Mouse (Mus musculus): ENCODE data around the gene Polr2l.

GRCm38 (mm10) chr7:141429310-141429709 lies 45.6 kb downstream of the Polr2l start, which contains the start of gene Cend1:
- TF ChIP-seq CTCF (conservative IDR thresholded peaks at IDR 0.05; ENCODE audit: low read length) (no peak), POU5F1 (IDR thresholded peaks at IDR 0.05; ENCODE audit: borderline replicate concordance, low read length) (no peak), NANOG (IDR thresholded peaks at IDR 0.05; ENCODE audit: borderline replicate concordance, low read length) (no peak)
